Mouse (Mus musculus) kidney, postnatal 4 days (tissue): ENCODE measurements at regions not wholly inside any gene's neighbourhood (a gene's known extent, or its start where the extent isn't known, plus 50 kb on each side); places are given as distances from the start of the nearest gene placed in this dataset.

Experiments used
- DNase-seq, 2 experiments: peaks; one replicate each; pipeline ENCODE4 v3.0.0; 2021; ENCODE audit warnings: mixed read lengths in 2 of 2

DNA sequence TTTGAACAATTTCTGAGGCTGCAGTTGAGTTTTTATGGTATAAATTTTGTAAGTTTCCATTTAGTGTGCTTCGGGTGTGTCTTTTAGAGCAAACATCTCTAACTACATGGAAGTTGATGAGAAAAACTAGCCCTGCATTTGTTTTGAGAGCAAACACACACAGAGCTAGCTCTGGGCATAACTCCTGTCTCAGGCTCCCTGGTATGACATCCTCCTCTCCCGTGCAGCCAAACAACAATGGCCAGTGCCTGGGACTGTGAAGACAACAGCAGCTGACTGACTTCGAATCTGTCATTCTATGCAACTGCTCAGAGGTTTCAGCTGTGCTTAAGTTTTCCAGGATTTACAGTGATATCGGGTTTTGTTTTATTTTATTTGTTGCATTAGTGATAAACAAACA lies 105.3 kb upstream of the Peli1 start:
- peak; percentile 9 to 27 for DNase-seq

GRCm38 (mm10) chr11:20987171-20987815 lies 103.8 kb upstream of the Peli1 start:
- DNase-seq = no peak

DNA sequence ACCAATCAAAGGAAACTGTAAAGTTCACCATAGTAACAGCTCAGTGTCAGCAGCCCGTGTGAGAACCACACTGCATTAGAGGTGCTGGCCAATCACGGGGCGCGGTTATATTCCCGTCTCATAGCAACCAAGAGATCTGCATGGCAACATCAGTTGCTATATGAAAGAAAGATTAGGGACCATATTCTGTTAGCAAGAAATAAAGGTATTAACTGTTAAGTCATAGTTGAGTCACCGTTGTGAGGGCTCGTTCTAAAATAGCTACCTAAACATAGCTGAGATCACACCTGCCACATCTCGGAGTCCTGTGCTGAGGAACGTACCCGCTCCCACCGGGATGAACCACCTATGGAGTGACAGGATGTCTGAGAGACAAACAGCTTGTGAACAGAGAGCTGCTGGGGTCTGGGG lies 103.2 kb upstream of the Peli1 start:
- no peak for DNase-seq

- DNase-seq = no peak
Measured at GRCm38 (mm10) chr11:20988871-20989270, 102.2 kb upstream of the Peli1 start.

DNA sequence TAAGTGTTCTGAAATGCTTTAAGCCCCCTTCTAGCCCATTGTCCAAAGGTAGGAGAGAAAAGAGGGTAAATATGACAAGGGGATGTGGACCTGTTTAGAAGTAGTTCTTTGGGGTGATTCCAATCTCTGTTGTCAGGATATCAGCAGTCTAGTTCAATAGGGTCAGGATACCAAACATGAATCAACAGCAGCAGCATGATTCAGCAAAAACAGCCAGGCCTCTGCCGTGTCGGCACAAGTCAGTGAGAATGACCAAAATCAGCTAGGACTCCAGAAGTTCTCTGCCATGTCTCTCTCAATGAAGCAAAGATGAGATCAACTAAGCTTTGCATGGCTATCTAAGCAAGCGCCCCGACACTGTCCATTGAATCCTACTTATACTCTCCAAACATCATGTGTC lies 97.5 kb upstream of the Peli1 start:
- no peak for DNase-seq

- DNase-seq = no peak
Measured at GRCm38 (mm10) chr11:21001400-21001799, 89.7 kb upstream of the Peli1 start.

DNA sequence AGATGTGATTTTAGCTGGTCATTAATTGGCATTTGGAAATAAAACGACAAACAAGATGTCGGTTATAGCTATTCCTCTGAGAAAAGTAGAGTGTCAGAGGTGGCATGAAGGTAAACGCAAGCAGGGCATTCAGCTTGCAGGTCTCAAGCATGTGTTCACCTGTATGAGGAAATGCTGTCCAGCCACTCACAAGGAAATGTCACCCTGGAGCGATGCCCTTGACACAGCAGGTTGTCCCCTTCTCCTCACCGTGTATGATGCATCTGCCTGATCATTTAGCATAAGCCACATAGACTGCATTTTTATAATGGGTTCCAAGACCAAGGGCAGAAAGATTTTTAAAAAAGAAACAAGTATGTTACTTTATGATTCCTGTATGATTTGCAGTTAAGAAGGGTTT lies 83.9 kb upstream of the Peli1 start:
- no peak for DNase-seq

DNA sequence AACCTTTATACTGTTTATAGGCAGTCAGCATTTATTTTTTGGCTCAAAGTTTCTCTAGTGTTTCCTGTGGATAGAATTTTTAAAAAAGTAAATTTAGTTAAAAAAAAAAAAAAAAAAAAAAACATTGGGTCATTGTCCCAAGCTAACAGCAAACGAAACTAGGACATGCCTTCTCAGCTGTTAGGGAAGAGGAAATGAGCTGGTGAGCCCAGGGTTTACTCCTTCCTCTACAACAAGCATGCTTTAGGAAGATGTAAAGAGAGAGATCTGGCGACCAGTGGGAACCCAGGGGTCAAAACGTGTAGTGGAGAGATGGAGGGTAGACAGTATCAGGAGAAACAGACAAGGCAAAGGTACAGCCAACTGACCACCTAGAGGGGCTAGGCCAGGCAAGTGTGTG lies 81.6 kb upstream of the Peli1 start:
- no peak for DNase-seq

- peak in 1 of 2 experiments; percentile 43 for DNase-seq
Measured at GRCm38 (mm10) chr11:21010867-21011266, 80.2 kb upstream of the Peli1 start.

DNA sequence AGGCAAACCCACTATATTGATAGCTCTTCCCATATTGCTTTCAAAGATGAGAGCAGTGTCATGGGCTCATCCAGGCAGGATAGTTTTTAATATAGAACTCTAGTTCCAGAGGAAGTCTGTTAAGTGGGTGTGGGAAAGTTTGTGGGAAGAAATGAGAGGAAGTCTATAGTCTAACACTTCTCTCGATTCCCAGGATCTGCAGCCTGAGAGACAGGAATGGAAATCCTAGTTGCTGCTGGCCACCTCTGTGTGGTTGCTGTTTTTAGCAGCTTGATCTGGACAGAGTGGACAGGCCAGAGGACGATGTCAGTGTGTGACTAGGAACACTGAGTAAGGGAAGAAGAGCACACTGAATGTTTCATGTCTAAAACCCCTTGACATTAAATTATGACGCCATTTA lies 76.8 kb upstream of the Peli1 start:
- DNase-seq = no peak

DNA sequence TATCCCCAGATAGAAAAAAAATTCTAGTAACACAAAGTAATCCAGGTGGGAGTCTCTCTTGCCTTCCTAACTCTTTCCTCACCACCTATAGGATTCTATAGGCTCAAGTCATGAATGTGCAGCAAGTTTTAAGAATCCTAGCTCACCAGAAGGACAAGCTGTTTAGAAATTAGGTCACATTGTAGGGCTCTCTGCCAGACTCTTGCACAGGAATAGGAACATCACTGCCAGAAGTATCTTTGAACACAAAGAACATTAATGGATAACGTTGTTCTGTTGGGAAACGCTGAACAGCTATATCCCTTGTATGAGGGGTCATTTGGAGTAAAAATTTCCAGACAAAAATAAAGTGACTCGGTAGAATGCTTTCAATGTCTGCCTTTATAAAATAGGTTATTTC lies 75.6 kb upstream of the Peli1 start:
- no peak for DNase-seq

DNA sequence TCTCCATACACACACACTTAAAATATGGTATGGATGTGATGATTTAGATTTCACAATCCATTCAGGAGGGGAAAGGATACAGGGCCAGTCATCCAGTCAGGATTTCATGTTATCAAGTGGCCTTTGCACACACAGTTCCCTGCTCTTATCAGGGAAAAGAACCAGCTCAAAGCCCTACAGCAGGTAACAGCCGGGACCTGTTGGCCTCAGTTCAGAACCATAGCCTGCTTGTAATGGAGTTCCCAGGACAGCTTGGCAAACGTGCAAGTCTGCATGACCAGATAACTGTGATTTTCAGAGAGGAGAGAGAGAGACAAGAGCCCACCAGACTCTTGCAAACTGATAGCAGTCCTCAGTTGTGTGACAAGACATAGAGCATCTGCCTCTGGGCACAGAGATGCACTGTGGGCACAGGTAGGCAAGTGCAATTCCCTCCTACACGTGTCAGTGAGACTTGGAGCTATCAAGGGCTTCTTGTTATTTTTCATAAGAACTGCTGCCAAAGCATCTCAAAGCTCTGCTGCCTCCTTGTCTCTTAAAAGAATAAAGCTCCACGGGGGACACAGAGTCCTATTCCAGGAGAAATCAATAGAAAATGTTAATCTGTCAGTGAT lies 74.9 kb upstream of the Peli1 start:
- DNase-seq = no peak

GRCm38 (mm10) chr11:21016791-21017329 lies 74.2 kb upstream of the Peli1 start:
- no peak for DNase-seq

DNA sequence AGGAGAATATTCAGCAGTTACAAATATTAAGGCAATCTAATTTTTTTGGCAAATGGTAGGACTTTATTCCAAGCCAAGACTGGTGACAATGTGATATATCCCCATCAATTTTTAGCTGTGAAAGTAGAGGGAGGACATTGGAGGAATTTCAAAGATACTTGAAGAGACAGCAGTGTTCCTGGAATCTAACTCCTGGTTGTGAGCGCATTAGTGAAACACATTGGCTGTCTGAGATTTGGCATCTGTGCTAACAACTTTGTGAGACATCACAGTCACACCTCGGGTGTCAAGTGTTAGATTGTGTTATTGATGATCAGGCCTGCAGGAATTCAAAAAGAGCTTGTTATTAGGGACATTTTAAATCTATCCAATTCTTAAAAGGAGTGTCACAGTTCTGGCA lies 71.3 kb upstream of the Peli1 start:
- DNase-seq = no peak

DNA sequence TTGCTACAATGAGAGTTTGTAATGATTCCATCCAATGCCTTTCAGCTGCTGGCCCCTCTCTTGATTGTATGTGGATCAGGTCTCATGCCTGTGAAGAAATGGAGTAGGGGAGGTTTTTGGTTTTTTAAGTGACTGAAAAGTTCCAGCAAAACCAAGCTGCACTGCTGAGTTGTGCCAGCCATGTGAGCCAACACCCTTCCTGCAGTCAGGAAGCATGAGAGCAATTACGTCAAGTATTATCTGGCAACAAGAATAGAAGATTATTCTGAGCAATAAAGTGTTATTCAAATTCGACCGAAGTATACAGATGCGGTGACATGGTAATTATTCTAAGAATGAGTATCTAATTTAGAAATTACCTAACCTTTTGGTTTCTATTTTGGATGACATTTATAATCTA lies 67.0 kb upstream of the Peli1 start:
- no peak for DNase-seq

GRCm38 (mm10) chr11:21024521-21024920 lies 66.6 kb upstream of the Peli1 start:
- DNase-seq = no peak

DNA sequence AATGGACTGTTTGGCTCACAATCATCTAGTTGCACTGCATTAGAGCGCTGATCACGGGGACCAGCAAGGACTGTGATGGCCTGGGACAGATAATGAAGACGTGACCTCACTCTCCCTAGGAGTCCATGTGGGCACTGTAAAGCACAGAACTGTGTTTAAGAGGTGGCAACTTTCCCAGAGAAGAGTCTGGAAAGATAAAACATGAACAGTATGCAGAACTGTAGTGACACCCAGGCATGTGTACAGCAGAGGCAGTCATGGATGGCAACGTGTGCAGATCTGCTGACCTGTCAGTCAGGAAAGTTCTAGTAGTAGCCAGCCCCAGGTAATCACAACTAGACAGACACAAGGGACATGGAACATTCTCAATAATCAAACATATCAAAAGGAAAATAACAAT lies 63.8 kb upstream of the Peli1 start:
- no peak for DNase-seq

- DNase-seq = no peak
Measured at GRCm38 (mm10) chr11:21030362-21030761, 60.7 kb upstream of the Peli1 start.

GRCm38 (mm10) chr11:21031816-21032215 lies 59.3 kb upstream of the Peli1 start:
- DNase-seq = no peak

DNA sequence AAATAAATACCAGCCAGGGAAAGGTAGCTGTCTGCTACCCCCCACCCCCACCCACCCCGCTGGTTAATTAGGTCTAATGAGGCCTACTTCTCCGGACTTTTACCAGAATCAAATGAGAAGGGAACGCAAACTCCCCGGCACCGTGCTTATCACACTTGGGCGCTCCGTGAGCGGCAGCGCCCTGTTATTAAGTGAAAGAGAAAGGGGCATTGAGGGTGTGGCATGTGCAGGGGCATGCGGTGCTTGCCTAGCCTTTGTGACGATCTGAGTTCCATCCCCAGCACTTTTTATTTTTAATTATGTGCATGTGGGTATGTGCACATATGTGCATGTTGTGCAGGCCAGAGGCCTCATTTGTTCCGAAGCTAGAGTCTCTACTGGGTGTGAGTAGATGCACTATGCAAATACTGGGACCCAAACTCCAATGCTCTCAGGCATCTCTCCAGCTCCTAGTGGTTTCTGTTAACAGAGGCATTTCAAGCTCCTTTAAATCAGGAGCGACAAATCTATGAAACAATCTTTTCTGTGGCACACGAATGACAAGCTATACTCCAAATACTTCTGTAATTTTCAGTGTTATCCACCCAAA lies 57.8 kb upstream of the Peli1 start:
- no peak for DNase-seq

- DNase-seq = peak; percentile 60 to 71
Measured at GRCm38 (mm10) chr11:21033823-21034401, 57.2 kb upstream of the Peli1 start.

GRCm38 (mm10) chr11:21036161-21036916 lies 54.8 kb upstream of the Peli1 start:
- no peak for DNase-seq

DNA sequence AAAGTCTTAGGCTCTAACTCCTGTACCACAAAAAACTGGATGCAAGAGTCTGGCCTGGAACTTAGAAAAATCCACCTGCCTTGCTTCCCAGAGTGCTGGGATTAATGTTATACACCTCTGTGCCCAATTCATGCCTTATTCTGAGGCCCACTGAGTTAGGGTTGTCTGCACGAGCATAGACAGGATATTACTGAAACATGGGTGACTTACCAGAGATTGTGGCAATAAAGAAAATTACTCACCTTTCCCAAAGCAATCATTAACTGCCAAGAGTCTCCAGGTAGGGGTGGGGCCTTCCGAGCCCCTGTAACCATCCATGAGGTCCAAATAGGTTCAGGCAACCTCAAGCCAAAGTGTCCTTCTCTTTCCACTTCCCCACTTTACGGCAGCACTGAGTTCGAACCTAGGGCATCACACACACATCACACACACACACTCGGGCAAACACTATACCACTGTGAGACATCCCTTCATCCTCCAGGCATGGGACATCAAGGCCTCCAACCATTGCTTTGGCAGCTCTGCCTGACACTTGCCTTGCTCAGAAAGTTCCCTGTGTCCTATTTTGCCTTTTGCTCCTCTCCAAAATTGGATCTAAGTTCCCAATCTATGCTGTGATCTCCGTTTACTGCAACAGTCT lies 53.7 kb upstream of the Peli1 start:
- no peak for DNase-seq
